Mouse (Mus musculus): Measurements from ENCODE around the gene Tbata. TPM values are rescaled to one million over a fixed set of nuclear protein-coding genes. Genes with fewer than 3 reads are reported as not detected.

Tbata gene
- total RNA-seq, 2 experiments from 2014 or later = not detected

GRCm38 (mm10) chr10:61201596-61202318, 30.0 kb downstream of the Tbata start:
- intact Hi-C loops (cut with DNase I) = no loop called here
- DNase-seq = no peak

- intact Hi-C loops (cut with DNase I) = no loop called here
- no peak for DNase-seq
These were observed 32.2 kb downstream of the Tbata start for GRCm38 (mm10) chr10:61203930-61204329.

- intact Hi-C loops (cut with DNase I) = no loop called here
- DNase-seq = no peak
These were observed 36.4 kb downstream of the Tbata start for GRCm38 (mm10) chr10:61208114-61208684.

GRCm38 (mm10) chr10:61211105-61211504, 39.4 kb downstream of the Tbata start:
- intact Hi-C loops (cut with DNase I) = loop anchor here (2.0 to 5.0 kb wide), 2 partner anchors 61 to 126 kb away; partner anchors contain the start of gene Adamts14
- DNase-seq = no peak

- peak; percentile 53 to 66 for DNase-seq
- intact Hi-C loops (cut with DNase I) = loop anchor here (2.0 to 5.0 kb wide), 2 partner anchors 61 to 125 kb away; partner anchors contain the start of gene Adamts14
These were observed 40.0 kb downstream of the Tbata start for GRCm38 (mm10) chr10:61211743-61212142.

- no peak for DNase-seq
- intact Hi-C loops (cut with DNase I) = loop anchor here (5.0 kb wide), 1 partner anchor 59 kb away; the partner anchor contains the start of gene Adamts14
These were observed 41.1 kb downstream of the Tbata start for GRCm38 (mm10) chr10:61212817-61213216.

- DNase-seq = no peak
- intact Hi-C loops (cut with DNase I) = no loop called here
These were observed 43.9 kb downstream of the Tbata start for GRCm38 (mm10) chr10:61215658-61216057.

GRCm38 (mm10) chr10:61216163-61216562, 44.4 kb downstream of the Tbata start:
- no peak for DNase-seq
- intact Hi-C loops (cut with DNase I) = no loop called here

GRCm38 (mm10) chr10:61219318-61219717, 47.6 kb downstream of the Tbata start:
- DNase-seq = no peak
- intact Hi-C loops (cut with DNase I) = loop anchor here (1.0 kb wide), 1 partner anchor 23 kb away; no protein-coding TSS in a partner anchor

GRCm38 (mm10) chr10:61225694-61226093, 53.9 kb downstream of the Tbata start:
- DNase-seq = no peak
- intact Hi-C loops (cut with DNase I) = no loop called here

GRCm38 (mm10) chr10:61226784-61227396, 55.1 kb downstream of the Tbata start:
- intact Hi-C loops (cut with DNase I) = no loop called here
- no peak for DNase-seq

GRCm38 (mm10) chr10:61231756-61232155, 60.0 kb downstream of the Tbata start:
- DNase-seq = no peak
- intact Hi-C loops (cut with DNase I) = no loop called here

GRCm38 (mm10) chr10:61232858-61233567, 61.3 kb downstream of the Tbata start:
- intact Hi-C loops (cut with DNase I) = no loop called here
- DNase-seq = no peak

- DNase-seq = no peak
- intact Hi-C loops (cut with DNase I) = no loop called here
These were observed 62.6 kb downstream of the Tbata start for GRCm38 (mm10) chr10:61234319-61234718.

GRCm38 (mm10) chr10:61235677-61236267, 64.0 kb downstream of the Tbata start:
- DNase-seq = no peak
- intact Hi-C loops (cut with DNase I) = no loop called here

GRCm38 (mm10) chr10:61236683-61237390, 65.1 kb downstream of the Tbata start:
- intact Hi-C loops (cut with DNase I) = no loop called here
- DNase-seq = no peak

GRCm38 (mm10) chr10:61237391-61237785, 65.6 kb downstream of the Tbata start:
- no peak for DNase-seq
- intact Hi-C loops (cut with DNase I) = no loop called here
